ENCODE assay signal across 23 mouse cellular contexts in the genomic region with DNA sequence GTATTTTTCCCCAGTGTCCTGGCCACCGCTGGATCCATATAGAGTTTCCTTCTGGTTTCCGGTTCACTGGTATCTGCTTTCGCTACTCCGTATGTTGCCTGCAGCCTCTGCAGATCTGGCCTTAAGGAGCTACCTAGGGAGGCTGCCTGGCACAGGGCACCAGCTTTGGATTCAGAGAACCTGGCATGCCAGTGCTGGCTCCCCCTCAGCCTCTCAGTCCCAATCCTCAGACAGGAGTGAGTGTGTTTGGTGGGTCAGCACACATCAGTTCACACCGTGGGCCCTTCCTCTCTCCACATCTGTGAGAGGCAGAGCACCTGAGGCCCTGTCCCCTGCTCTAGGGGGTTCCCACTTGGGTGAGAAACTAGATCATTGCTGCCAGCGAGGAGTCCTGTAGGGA. TPM values are rescaled to one million over a fixed set of nuclear protein-coding genes. Genes with fewer than 3 reads are reported as not detected.
DNase-seq lines count a peak whose midpoint lies in the region; ATAC-seq and TF ChIP-seq lines count a peak whose summit lies in the region.
"Had no signal": no experiment of that assay in that cellular context is flagged by ENCODE, and none has a peak within 500 bp of the region (broad histone marks: within the 10 kb centered on the region; RNA-seq: fewer than 3 reads in every experiment).

No protein-coding gene starts in this region.

- no peak overlapping the region for H3K4me3 ChIP-seq in embryonic facial prominence, embryonic 13.5 days
- H3K4me3 ChIP-seq in embryonic facial prominence, embryonic 10.5 days = no peak overlapping the region
- no peak overlapping the region for H3K4me3 ChIP-seq in left cerebral cortex, adult 2 months
- H3K4me3 ChIP-seq in cerebellum, adult 2 months (replicated peaks; ENCODE audit: insufficient read depth, low read depth, low read length) = peak overlapping the region; percentile 25
- no peak overlapping the region for H3K4me3 ChIP-seq in forebrain, embryonic 16.5 days (replicated peaks; ENCODE audit: low read length)
- H3K4me3 ChIP-seq in heart, embryonic 10.5 days = no peak overlapping the region
- H3K4me3 ChIP-seq: limb, embryonic 10.5 days; midbrain, embryonic 12.5 days; neural tube, embryonic 12.5 days had no signal

- no peak for ATAC-seq in embryonic facial prominence, embryonic 13.5 days (ENCODE audit: insufficient number of reproducible peaks, insufficient read depth, low FRiP score, low TSS enrichment, low read depth)
- ATAC-seq in forebrain, embryonic 16.5 days = no peak

- intact Hi-C loops in left cerebral cortex, adult 2 months (cut with DNase I) = no loop called here
- intact Hi-C loops in gastrocnemius, postnatal 14 days (cut with DNase I; ENCODE audit: low total_unique reads) = no loop called here

- 63% methylated on average over 6 of the region's 6 CpGs for WGBS in embryonic facial prominence, embryonic 13.5 days
- 78% methylated on average over 6 of the region's 6 CpGs for WGBS in embryonic facial prominence, embryonic 10.5 days
- 18% methylated on average over 6 of the region's 6 CpGs for WGBS in cerebellum, adult 2 months
- WGBS in forebrain, embryonic 16.5 days = 82% methylated on average over 6 of the region's 6 CpGs
- 68% methylated on average over 6 of the region's 6 CpGs for WGBS in heart, embryonic 10.5 days

- peaks cover 33% of the 10 kb centered on the region for H3K4me1 ChIP-seq in embryonic facial prominence, embryonic 13.5 days
- H3K4me1 ChIP-seq in embryonic facial prominence, embryonic 10.5 days = peaks cover 54% of the 10 kb centered on the region
- peaks cover 85% of the 10 kb centered on the region for H3K4me1 ChIP-seq in cerebellum, adult 2 months (ENCODE audit: control insufficient read depth, insufficient read depth, low read length)
- peaks cover 27% of the 10 kb centered on the region for H3K4me1 ChIP-seq in forebrain, embryonic 16.5 days (replicated peaks; ENCODE audit: control insufficient read depth, insufficient read depth, low read length)
- H3K4me1 ChIP-seq in heart, embryonic 10.5 days = peaks cover 45% of the 10 kb centered on the region

- TF ChIP-seq POLR2A in cerebellum, adult 2 months (IDR thresholded peaks at IDR 0.05; ENCODE audit: borderline replicate concordance, insufficient read depth, low read length) = no peak

- peak overlapping the region; percentile 51; the same call in 1 of the 2 replicates for H3K9ac ChIP-seq in embryonic facial prominence, embryonic 13.5 days
- H3K9ac ChIP-seq in forebrain, embryonic 16.5 days (replicated peaks; ENCODE audit: low read depth, low read length) = no peak overlapping the region
- H3K9ac ChIP-seq: midbrain, embryonic 12.5 days; neural tube, embryonic 12.5 days had no signal

- no peak overlapping the region for H3K4me2 ChIP-seq in embryonic facial prominence, embryonic 13.5 days
- H3K4me2 ChIP-seq in forebrain, embryonic 16.5 days (ENCODE audit: low read length) = no peak overlapping the region
- H3K4me2 ChIP-seq: liver, embryonic 11.5 days; midbrain, embryonic 12.5 days; neural tube, embryonic 12.5 days had no signal

- TF ChIP-seq CTCF in left cerebral cortex, adult 2 months (IDR thresholded peaks at IDR 0.05) = no peak
- no peak for TF ChIP-seq CTCF in cerebellum, adult 2 months (IDR thresholded peaks at IDR 0.05; ENCODE audit: borderline replicate concordance, insufficient read depth, low read depth, low read length)

- H3K36me3 ChIP-seq in embryonic facial prominence, embryonic 13.5 days = no peaks in the 10 kb centered on the region
- no peaks in the 10 kb centered on the region for H3K36me3 ChIP-seq in embryonic facial prominence, embryonic 10.5 days (replicated peaks)
- no peaks in the 10 kb centered on the region for H3K36me3 ChIP-seq in forebrain, embryonic 16.5 days (ENCODE audit: control insufficient read depth, insufficient read depth)
- no peaks in the 10 kb centered on the region for H3K36me3 ChIP-seq in heart, embryonic 10.5 days
- H3K36me3 ChIP-seq: limb, embryonic 10.5 days; midbrain, embryonic 12.5 days; neural tube, embryonic 12.5 days had no signal

- H3K27me3 ChIP-seq in embryonic facial prominence, embryonic 13.5 days = peaks cover 15% of the 10 kb centered on the region
- peaks cover 49% of the 10 kb centered on the region for H3K27me3 ChIP-seq in embryonic facial prominence, embryonic 10.5 days (replicated peaks; ENCODE audit: low read depth, poor library complexity, severe bottlenecking)
- H3K27me3 ChIP-seq in cerebellum, adult 2 months (ENCODE audit: control insufficient read depth, insufficient read depth, low read length) = no peaks in the 10 kb centered on the region
- no peaks in the 10 kb centered on the region for H3K27me3 ChIP-seq in forebrain, embryonic 16.5 days (replicated peaks; ENCODE audit: control insufficient read depth, insufficient read depth, low read length)
- peaks cover 61% of the 10 kb centered on the region for H3K27me3 ChIP-seq in heart, embryonic 10.5 days (ENCODE audit: insufficient read depth, poor library complexity, severe bottlenecking)
- H3K27me3 ChIP-seq: CH12.LX had no signal

- no peak for DNase-seq in embryonic facial prominence, embryonic 10.5 days (ENCODE audit: low spot score)
- DNase-seq in left cerebral cortex, adult 2 months (ENCODE audit: extremely low spot score in 1 of 2, low spot score in 2 of 2) = no peak
- DNase-seq in left cerebral cortex, adult 8-10 months (ENCODE audit: low spot score in 2 of 2) = no peak
- DNase-seq in cerebellum, adult 2 months = peak; percentile 63 to 67
- no peak for DNase-seq in heart, embryonic 10.5 days (ENCODE audit: low spot score)
- no peak for DNase-seq in gastrocnemius, postnatal 14 days
- DNase-seq: adrenal gland, postnatal 36 days; embryo, embryonic 11 days; heart, adult 11 months; heart, postnatal 36 days; kidney, adult 18-20 months; kidney, postnatal 14 days; lung, adult 2 months; lung, postnatal 4 days; thymus, postnatal 14 days had no signal

- H3K9me3 ChIP-seq in embryonic facial prominence, embryonic 13.5 days = no peaks in the 10 kb centered on the region
- no peaks in the 10 kb centered on the region for H3K9me3 ChIP-seq in embryonic facial prominence, embryonic 10.5 days
- H3K9me3 ChIP-seq in forebrain, embryonic 16.5 days (ENCODE audit: control insufficient read depth, low read length) = no peaks in the 10 kb centered on the region
- no peaks in the 10 kb centered on the region for H3K9me3 ChIP-seq in heart, embryonic 10.5 days
- H3K9me3 ChIP-seq: limb, embryonic 10.5 days; midbrain, embryonic 12.5 days; neural tube, embryonic 12.5 days had no signal

- H3K27ac ChIP-seq in embryonic facial prominence, embryonic 13.5 days = no peak overlapping the region
- H3K27ac ChIP-seq in embryonic facial prominence, embryonic 10.5 days (replicated peaks) = no peak overlapping the region
- H3K27ac ChIP-seq in left cerebral cortex, adult 2 months = peak overlapping the region; percentile 89
- peak overlapping the region; percentile 90 for H3K27ac ChIP-seq in cerebellum, adult 2 months (ENCODE audit: insufficient read depth, low read length)
- H3K27ac ChIP-seq in forebrain, embryonic 16.5 days (ENCODE audit: low read length) = peak overlapping the region; percentile 57
- no peak overlapping the region for H3K27ac ChIP-seq in heart, embryonic 10.5 days
- H3K27ac ChIP-seq: limb, embryonic 10.5 days; midbrain, embryonic 12.5 days; neural tube, embryonic 12.5 days; stomach, postnatal 0 days had no signal

RNA-seq across cellular contexts. Expression of gene Rpl3, which starts 9.8 kb away (rescaled TPM):
- 1,097 and 1,210 TPM in 2 replicates for polyA plus RNA-seq in embryonic facial prominence, embryonic 13.5 days (2015; fragmentation: Nextera tagmentation; extraction: Ambion mirVana)
- polyA plus RNA-seq in embryonic facial prominence, embryonic 10.5 days (2016; fragmentation: Nextera tagmentation; extraction: Ambion mirVana) = 1,034 and 1,049 TPM in 2 replicates
- total RNA-seq in left cerebral cortex, adult 2 months (2021) = 100 to 1,000 TPM; 439 to 468 TPM
- 100 to 1,000 TPM; 506 to 560 (median 527) TPM for total RNA-seq in left cerebral cortex, adult 8-10 months (2022)
- 678 and 692 TPM in 2 replicates for polyA plus RNA-seq in cerebellum, adult 2 months (2012; rRNA removed)
- polyA plus RNA-seq in forebrain, embryonic 16.5 days (2015; fragmentation: Nextera tagmentation; extraction: Ambion mirVana) = 605 and 629 TPM in 2 replicates
- polyA plus RNA-seq in heart, embryonic 10.5 days (2016; fragmentation: Nextera tagmentation; extraction: Ambion mirVana) = 770 and 980 TPM in 2 replicates
- 100 to 1,000 TPM; 129 to 167 TPM for total RNA-seq in gastrocnemius, postnatal 14 days (2021)

RNA-seq across cellular contexts. Expression of gene Syngr1, which starts 10.4 kb away (rescaled TPM):
- polyA plus RNA-seq in embryonic facial prominence, embryonic 13.5 days (2015; fragmentation: Nextera tagmentation; extraction: Ambion mirVana) = 7.0 and 8.7 TPM in 2 replicates
- 5.9 and 7.0 TPM in 2 replicates for polyA plus RNA-seq in embryonic facial prominence, embryonic 10.5 days (2016; fragmentation: Nextera tagmentation; extraction: Ambion mirVana)
- 100 to 1,000 TPM; 429 to 434 TPM for total RNA-seq in left cerebral cortex, adult 2 months (2021)
- 100 to 1,000 TPM; 430 to 460 (median 440) TPM for total RNA-seq in left cerebral cortex, adult 8-10 months (2022)
- 448 and 455 TPM in 2 replicates for polyA plus RNA-seq in cerebellum, adult 2 months (2012; rRNA removed)
- polyA plus RNA-seq in forebrain, embryonic 16.5 days (2015; fragmentation: Nextera tagmentation; extraction: Ambion mirVana) = 49.5 and 58.4 TPM in 2 replicates
- polyA plus RNA-seq in heart, embryonic 10.5 days (2016; fragmentation: Nextera tagmentation; extraction: Ambion mirVana) = 6.7 and 11.6 TPM in 2 replicates
- 10 to 100 TPM; 16.6 to 20.1 TPM for total RNA-seq in gastrocnemius, postnatal 14 days (2021)

RNA-seq across cellular contexts. Expression of gene Tab1, which starts 31.4 kb away (rescaled TPM):
- 47.7 and 48.0 TPM in 2 replicates for polyA plus RNA-seq in embryonic facial prominence, embryonic 13.5 days (2015; fragmentation: Nextera tagmentation; extraction: Ambion mirVana)
- 43.3 and 45.3 TPM in 2 replicates for polyA plus RNA-seq in embryonic facial prominence, embryonic 10.5 days (2016; fragmentation: Nextera tagmentation; extraction: Ambion mirVana)
- 10 to 100 TPM; 23.7 to 26.4 TPM for total RNA-seq in left cerebral cortex, adult 2 months (2021)
- 10 to 100 TPM; 24.4 to 30.0 (median 26.9) TPM for total RNA-seq in left cerebral cortex, adult 8-10 months (2022)
- 50.0 and 50.2 TPM in 2 replicates for polyA plus RNA-seq in cerebellum, adult 2 months (2012; rRNA removed)
- 40.7 and 43.8 TPM in 2 replicates for polyA plus RNA-seq in forebrain, embryonic 16.5 days (2015; fragmentation: Nextera tagmentation; extraction: Ambion mirVana)
- polyA plus RNA-seq in heart, embryonic 10.5 days (2016; fragmentation: Nextera tagmentation; extraction: Ambion mirVana) = 34.2 and 38.1 TPM in 2 replicates
- 10 to 100 TPM; 13.1 to 15.1 TPM for total RNA-seq in gastrocnemius, postnatal 14 days (2021)

Comparison
In these comparisons a context has a peak if more than half of its experiments do, and no peak if none do; other contexts are left out.
1. H3K27ac ChIP-seq: peak in left cerebral cortex, adult 2 months (single experiment), cerebellum, adult 2 months (single experiment) and forebrain, embryonic 16.5 days (single experiment); none in embryonic facial prominence, embryonic 13.5 days (single experiment), embryonic facial prominence, embryonic 10.5 days (single experiment) and heart, embryonic 10.5 days (single experiment).
2. DNase-seq: peak in cerebellum, adult 2 months (2 of 2); none in embryonic facial prominence, embryonic 10.5 days (single experiment), left cerebral cortex, adult 2 months (0 of 2), left cerebral cortex, adult 8-10 months (0 of 2), heart, embryonic 10.5 days (single experiment) and gastrocnemius, postnatal 14 days (single experiment).